Mouse (Mus musculus) lung, postnatal 14 days (tissue): Measurements from ENCODE around the gene Il21.
A peak's percentile ranks its signal among the peaks of the same experiment; 100 is the strongest.

Source experiments
- DNase-seq: peaks from one replicate; pipeline ENCODE4 v3.0.0; 2021

The Il21 gene

DNA sequence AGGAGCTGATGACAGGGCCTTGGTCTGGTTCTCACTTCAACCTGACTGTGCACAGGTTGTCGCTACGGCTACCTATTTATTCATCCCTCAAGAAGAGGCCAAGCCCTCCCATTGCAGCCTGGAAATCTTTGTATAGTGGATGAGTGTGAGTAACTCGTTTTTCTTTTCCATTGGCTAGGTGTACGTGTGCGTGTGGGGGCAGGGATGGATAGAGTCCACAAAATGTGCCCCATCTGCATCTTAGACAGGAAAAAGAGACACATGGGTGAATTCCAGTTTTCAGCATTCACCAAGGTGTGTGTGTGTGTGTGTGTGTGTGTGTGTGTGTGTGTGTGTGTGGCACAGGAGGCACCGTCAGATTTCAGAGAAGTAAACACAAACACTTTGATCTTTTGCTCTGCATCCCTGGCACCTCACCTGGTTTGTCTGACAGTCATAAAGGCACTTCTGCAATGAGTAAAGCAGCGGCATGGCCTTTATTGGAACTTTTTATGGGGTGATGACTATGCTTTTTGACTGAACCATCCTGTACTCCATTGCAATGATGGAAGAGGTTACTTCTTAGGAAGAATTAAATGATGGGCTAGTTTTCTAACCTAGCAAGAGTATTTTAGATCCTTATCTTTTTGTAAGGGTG lies at the start of gene Il21:
Gene Il21 (minus strand): TSS at position 51 of the 637 bp plus-strand sequence.
- DNase-seq, result no peak

GRCm38 (mm10) chr3:37280871-37281270 lies 48.4 kb upstream of the Il21 start:
- DNase-seq, result no peak

GRCm38 (mm10) chr3:37280221-37280620 lies 47.8 kb upstream of the Il21 start:
- DNase-seq, result no peak

GRCm38 (mm10) chr3:37274661-37275060 lies 42.2 kb upstream of the Il21 start:
- no peak for DNase-seq

DNA sequence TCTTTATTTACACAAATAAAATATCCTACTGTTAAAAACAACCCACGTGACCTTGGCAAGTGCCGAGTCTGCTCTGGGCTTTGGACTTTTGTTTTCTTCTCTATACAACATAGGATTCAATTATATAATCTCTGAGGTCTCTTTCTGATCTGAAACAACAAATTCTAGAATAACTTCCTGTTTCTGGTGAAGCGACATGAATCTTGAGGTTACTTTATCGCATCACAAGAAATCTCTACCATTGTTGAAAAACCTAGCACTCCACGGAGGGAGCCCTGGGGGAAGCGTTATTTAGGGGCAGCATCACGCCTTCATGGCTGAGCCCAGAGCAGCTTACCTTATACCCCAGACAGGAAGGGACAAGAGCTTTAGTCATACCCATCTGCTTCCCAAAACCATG lies 40.7 kb upstream of the Il21 start:
- no peak for DNase-seq

DNA sequence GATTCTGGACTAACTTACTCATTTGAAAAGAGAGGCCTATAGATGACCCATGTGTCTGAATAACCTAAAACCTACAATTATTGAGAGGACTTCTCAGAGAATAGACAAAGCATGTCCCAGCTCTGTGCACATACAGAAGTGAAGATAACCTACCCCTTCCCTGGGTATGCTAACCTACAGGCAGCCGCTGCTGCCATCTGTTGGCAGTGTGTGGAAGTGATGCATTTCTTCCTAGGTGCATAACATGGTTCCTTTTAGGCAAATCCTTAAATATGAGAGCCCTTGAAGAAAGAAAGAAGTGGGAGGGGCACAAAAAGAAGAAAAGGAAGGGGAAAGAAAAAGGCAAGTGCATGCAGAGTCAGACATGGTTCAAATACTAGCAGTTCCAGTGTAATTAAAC lies 38.8 kb upstream of the Il21 start:
- peak; percentile 62 for DNase-seq

DNA sequence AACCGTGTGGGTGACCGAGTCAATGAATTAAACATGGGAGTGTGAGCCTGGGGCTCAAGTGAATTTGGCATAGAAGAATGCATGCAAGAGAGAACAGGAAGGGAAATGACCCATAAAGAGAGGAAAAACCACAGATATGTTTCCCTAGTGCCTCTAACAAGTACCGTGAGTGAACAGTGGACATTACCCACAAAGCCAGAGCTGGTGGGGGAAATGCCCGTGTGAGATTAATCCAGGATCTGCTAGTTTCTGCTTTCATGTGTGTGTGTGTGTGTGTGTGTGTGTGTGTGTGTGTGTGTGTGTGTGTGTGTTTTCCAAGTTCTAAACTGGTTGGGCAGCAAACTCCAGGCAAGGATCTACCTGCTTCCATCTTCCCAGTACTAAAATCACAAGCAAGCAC lies 37.5 kb upstream of the Il21 start:
- no peak for DNase-seq

DNA sequence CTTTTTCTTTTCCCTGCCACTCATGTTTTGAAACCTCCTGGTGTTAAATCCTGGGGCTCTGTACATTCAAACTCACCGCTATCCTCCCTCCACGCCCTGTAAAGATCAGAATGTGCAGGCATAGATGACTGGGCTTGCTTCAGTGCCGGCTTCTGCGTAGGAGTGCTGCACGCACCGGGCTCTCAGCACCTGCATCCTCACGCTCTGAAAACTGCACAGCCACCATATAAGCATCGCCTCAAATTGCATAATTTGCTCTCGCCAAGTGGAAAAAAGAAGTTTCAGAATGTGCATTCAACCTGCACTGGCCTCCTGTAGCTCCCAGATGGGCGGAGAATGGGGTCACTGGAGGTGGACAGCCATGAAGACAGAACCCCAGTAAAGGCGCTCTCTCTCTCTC lies 35.9 kb upstream of the Il21 start:
- no peak for DNase-seq

- no peak for DNase-seq
Observed at GRCm38 (mm10) chr3:37259331-37259999, 27.0 kb upstream of the Il21 start.

DNA sequence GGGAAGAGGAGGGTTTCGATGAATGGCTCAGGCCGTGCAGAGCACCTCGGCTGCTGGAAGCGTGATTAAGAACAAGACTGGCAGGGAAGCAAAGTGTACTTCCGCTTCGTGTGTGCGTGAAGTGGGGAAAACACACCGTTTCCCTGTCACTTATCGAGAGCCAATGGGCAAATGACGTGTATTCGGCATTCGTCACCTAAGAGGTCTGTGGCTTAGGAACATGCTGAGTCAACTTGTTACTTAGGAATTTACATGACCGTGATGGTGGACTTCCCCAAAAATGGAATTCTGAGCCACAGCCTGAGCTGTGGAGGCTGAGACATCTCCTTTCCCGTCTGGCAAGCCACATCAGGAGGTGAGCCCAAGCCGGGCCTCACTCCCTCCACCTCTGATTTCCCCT lies 25.3 kb upstream of the Il21 start:
- no peak for DNase-seq

DNA sequence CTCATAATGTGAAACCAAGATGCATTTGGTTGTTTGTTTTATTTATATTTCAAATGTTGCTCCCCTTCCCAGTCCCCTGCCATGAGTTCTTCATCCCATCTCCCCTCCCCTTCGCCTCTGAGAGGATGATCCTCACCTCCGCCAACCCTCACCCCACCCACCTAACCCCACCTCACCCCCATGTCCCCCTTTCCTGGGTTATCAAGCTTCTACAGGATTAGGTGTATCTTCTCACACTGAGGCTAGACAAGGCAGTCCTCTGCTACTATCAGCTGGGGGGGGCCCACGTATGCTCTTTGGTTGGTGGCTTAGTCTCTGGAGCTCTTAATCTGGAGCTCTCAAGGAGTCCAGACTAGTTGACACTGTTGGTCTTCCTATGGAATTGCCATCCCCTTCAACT lies 18.5 kb upstream of the Il21 start:
- DNase-seq, result no peak

DNA sequence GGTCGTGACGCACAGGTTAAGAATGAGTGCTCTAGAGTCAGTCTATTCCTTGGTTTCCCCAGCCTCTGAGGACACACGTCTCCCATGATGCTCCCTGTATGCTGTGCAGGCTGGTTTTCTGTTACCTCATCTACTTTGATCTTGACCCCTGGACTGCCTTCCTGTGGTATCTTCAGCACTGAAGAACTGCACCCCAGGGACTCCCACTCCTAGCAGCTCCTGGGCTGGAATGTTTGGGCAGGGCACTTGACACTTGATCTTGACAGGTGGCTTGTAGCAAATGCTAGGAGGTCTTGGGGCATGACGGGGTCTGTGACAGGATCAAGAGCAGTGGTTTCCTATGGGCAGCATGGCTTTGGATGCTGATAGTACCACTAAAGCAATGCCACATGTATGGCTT lies 2.6 kb upstream of the Il21 start:
- DNase-seq, result no peak

DNA sequence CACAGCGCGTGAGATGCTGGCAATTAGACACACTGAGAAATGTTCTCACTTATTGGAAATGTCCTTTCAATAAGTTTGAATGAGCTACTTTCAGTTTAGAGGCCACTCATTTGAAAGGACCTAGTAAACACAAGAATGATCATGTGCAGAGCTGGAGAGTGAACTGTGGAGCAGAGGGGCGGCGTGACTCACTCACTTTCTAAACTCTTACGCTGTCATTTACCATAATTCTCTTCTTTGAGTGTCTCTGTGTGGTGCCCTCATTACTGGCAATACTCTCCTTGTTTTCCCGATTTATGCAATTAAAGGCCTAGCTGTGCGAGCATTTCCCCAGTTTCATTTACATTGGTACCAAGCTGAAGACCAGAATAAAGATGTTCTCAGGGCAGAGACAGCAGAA lies 1.3 kb downstream of the Il21 start:
- no peak for DNase-seq

DNA sequence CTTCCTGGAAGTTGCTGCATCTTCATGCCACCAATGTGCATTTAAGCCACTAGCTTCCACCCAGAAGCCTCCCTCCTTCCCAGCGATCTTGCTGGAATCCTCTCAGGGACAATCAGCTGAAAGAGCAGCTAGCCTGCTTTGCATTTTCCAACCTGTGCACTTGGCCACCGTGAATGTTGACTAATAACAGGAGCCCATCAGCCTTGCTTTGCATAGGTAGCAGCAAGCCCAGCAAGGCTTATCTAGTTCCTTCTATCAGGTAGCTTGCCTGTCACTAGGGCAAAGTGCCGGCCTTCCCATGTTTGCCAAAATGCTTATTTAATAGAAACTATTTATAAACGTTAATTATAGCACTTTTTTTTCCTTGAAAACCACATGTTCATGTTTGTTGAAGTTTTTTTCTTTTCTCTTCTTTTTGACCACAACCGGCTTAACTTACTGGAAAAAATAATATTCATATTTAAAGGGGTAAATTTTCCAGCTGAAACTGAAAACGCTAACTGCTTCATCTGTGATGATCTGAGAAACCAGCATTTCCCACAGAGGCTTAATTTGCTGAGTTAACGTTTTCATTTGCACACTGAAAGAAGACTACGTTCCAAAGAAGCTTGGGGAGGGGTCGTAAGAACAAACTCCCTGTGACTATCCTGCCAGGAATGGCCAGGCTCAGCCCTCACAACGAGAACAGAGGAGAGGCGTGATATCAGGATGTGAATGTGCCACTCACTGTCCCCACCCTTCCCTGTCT lies 3.2 kb downstream of the Il21 start:
- no peak for DNase-seq

DNA sequence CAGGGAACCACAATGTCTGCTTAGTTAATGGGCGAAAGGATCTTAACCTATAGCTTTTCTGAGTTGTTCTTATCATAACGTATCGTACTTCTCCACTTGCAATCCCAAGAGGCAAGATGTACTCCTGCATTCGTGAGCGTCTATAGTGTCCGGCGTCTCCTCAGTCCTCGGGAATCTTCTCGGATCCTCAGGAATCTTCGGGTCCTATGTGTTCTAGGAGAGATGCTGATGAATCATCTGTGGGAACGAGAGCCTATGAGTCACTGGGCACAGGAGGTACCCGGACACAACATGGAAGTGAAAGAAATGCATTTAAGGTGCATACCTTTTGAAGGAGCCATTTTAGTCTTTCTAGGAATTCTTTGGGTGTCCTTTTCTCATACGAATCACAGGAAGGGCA lies 7.3 kb downstream of the Il21 start:
- DNase-seq, result no peak

GRCm38 (mm10) chr3:37219071-37219470 lies 13.4 kb downstream of the Il21 start:
- DNase-seq, result peak; percentile 44

- no peak for DNase-seq
Observed at GRCm38 (mm10) chr3:37205226-37205800, 27.1 kb downstream of the Il21 start.

DNA sequence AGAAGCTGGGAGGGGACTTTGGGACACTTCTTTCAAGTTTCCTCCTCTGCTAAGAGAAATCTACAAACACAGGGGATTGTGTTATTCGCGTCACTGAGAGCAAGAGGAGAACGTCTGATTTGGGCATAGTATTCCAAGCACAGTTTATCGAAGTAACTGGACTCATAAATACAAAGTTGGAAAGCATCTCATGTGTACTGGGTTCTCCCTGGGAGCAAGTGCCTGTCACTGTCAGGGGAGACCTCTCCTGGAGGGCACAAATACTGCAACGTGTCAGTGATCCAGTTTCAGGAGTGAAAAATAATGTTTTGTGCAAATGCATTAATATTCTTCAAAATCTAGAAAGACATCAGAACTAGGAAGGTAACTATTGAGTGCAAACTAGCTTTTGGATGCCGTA lies 27.9 kb downstream of the Il21 start:
- DNase-seq, result peak; percentile 48

DNA sequence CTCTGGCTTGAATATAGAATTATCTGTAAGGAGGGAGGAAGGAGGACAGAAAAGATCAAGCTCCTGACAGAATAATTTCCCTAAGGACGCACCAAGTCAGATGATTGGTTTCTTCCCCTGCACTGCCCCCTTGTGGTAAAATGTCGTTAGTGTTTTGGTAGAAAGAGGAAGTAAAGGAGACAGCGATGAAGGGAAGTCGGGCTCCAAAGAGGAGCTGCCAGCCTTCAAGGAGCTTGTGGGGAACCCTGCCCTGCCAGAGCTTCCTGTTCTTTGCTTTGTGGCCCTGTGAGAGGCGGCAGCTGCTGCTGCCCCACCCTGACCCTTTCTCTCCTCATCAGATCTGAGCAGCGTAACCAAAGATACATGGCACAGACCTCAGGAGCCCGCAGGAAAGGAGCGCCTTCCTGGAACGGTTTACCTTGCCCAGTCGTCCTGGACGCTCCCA lies 28.4 kb downstream of the Il21 start:
- peak; percentile 89 for DNase-seq

- no peak for DNase-seq
Observed at GRCm38 (mm10) chr3:37202856-37203255, 29.6 kb downstream of the Il21 start.

GRCm38 (mm10) chr3:37201122-37201916 lies 31.1 kb downstream of the Il21 start:
- no peak for DNase-seq

- DNase-seq, result no peak
Observed at GRCm38 (mm10) chr3:37198302-37198701, 34.1 kb downstream of the Il21 start.

DNA sequence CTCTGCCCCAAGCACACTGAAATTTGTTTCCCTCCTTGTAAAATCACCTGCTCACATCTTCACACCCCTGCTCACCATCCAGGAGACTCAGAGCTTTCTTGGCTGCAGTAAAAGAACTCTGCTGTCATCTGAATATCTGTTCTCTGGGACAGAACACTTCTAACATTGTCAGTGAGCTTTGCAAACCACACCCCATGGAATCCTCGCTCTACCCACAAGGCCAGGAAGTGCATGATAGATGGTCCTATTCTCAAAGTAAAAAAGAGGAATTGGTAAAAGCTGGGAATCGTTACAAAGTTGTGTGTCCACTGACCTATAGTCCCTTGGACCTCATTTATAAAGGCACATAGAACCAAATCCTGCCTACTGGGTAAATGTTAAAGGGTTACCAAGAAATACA lies 40.5 kb downstream of the Il21 start:
- no peak for DNase-seq
